Mouse (Mus musculus) forebrain, embryonic 16.5 days (tissue): ENCODE data around the gene Plppr2. TPM values are rescaled to one million over a fixed set of nuclear protein-coding genes. Genes with fewer than 3 reads are reported as not detected.

Experiments
- ATAC-seq: fragments of 200-750 bp; cut with Nextera tagmentation; 2 replicates; pipeline ENCODE4 v1.8.0; 2017; ENCODE audit warnings: mild to moderate bottlenecking, moderate library complexity
- H3K27ac ChIP-seq: fragments of 300-500 bp; sonication (generic); 2 replicates; pipeline ENCODE4 v1.5.1; 2014; ENCODE audit warnings: low read length, control low read depth
- H3K27me3 ChIP-seq: fragments of 300-500 bp; sonication (generic); replicated peaks from 2 replicates; pipeline ENCODE4 v1.6.1; 2014; ENCODE audit warnings: low read length; ENCODE audit not compliant: control insufficient read depth, insufficient read depth
- H3K36me3 ChIP-seq: fragments of 300-500 bp; sonication (generic); 2 replicates; pipeline ENCODE4 v1.6.1; 2014; ENCODE audit not compliant: control insufficient read depth, insufficient read depth
- H3K4me1 ChIP-seq: fragments of 300-500 bp; sonication (generic); replicated peaks from 2 replicates; pipeline ENCODE4 v1.6.1; 2014; ENCODE audit warnings: low read length; ENCODE audit not compliant: control insufficient read depth, insufficient read depth
- H3K4me2 ChIP-seq: fragments of 300-500 bp; sonication (generic); 2 replicates; pipeline ENCODE4 v1.6.1; 2014; ENCODE audit warnings: mild to moderate bottlenecking, low read length, control low read depth
- H3K4me3 ChIP-seq: fragments of 300-500 bp; sonication (generic); replicated peaks from 2 replicates; pipeline ENCODE4 v1.5.1; 2014; ENCODE audit warnings: mild to moderate bottlenecking, low read length, control low read depth
- H3K9ac ChIP-seq: fragments of 300-500 bp; sonication (generic); replicated peaks from 2 replicates; pipeline ENCODE4 v1.6.1; 2014; ENCODE audit warnings: low read depth, low read length, control low read depth
- H3K9me3 ChIP-seq: fragments of 300-500 bp; sonication (generic); 2 replicates; pipeline ENCODE4 v1.6.1; 2016; ENCODE audit warnings: low read length; ENCODE audit not compliant: control insufficient read depth
- WGBS: fragments of 180-500 bp; shearing (Covaris S2); extraction: QIAGEN DNeasy Blood & Tissue Kit; methylation state at CpG from one replicate; pipeline ENCODE4 v1.1.7; 2014; 5-methylcytosine and 5-hydroxymethylcytosine counted together
- polyA plus RNA-seq: library from polyadenylated mRNA; unstranded; fragments of >200 nt; fragmentation: Nextera tagmentation; extraction: Ambion mirVana; gene quantifications from 2 replicates; pipeline ENCODE4 v1.2.1, GENCODE M21; 2015

Gene Plppr2
- polyA plus RNA-seq, 1 experiment from 2014 or later = 89.9 TPM

GRCm38 (mm10) chr9:21918035-21918592, 18.7 kb upstream of the Plppr2 start, which contains the start of gene Rab3d:
Rab3d (minus strand) TSS chr9:21918192.
- WGBS = under 1% methylated on average over 36 of the region's 36 CpGs

DNA sequence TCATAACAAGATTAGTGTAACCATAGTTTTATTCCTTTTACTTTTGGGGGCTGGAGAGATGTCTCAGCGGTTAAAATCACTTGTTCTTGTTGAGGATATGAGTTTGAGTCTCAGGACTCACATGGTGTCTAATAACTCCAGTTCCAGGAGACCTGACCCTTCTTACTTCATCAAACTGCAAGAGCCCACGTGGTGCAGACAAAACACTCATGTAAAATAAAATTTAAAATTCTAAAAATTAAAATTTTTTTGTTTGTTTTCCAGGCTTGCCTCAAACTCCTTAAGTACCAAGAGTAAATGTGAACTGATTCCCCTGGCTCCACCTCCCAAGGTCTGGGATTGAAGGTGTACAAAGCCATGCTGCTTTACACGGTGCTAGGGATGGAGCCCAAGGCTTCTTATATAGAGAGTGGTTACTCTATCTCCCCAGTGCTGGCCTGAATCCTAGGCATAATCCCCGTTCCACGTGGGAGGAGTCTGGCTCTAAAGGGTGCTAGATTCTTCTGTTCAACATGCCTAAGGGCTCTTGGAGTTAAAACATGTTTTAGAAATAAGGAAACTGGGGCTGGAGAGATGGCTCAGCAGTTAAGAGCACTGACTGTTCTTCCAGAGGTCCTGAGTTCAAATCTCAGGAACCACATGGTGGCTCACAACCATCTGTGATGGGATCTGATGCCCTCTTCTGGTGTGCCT, 18.0 kb upstream of the Plppr2 start:
- 19% methylated on average over 5 of the region's 5 CpGs for WGBS
- H3K27me3 ChIP-seq = no peaks in the 10 kb centered on the region
- no peaks in the 10 kb centered on the region for H3K36me3 ChIP-seq
- no peak for ATAC-seq
- peak overlapping the region; percentile 81 for H3K4me2 ChIP-seq
- peaks cover 11% of the 10 kb centered on the region for H3K4me1 ChIP-seq
- H3K4me3 ChIP-seq = peak overlapping the region; percentile 57
- peak overlapping the region; percentile 91; the same call in 1 of the 2 replicates for H3K27ac ChIP-seq
- H3K9me3 ChIP-seq = no peaks in the 10 kb centered on the region
- no peak overlapping the region for H3K9ac ChIP-seq

More at GRCm38 (mm10) chr9:21918035-21918592, 18.7 kb upstream of the Plppr2 start, which contains the start of gene Rab3d:
- Histone ChIP-seq H3K4me3 (peak within 1 kb of the TSS; percentile 57), H3K36me3 (0 out of 2 replicates have a peak, but pooled peaks cover 2% of the 10 kb centered on the region), H3K9ac (peak within 1 kb of the TSS; percentile 79), H3K9me3 (no peaks in the 10 kb centered on the region), H3K27me3 (no peaks in the 10 kb centered on the region), H3K4me1 (peaks cover 11% of the 10 kb centered on the region), H3K4me2 (peak within 1 kb of the TSS; percentile 81), H3K27ac (peak within 1 kb of the TSS; percentile 91)
- ATAC-seq = peak; percentile 90

DNA sequence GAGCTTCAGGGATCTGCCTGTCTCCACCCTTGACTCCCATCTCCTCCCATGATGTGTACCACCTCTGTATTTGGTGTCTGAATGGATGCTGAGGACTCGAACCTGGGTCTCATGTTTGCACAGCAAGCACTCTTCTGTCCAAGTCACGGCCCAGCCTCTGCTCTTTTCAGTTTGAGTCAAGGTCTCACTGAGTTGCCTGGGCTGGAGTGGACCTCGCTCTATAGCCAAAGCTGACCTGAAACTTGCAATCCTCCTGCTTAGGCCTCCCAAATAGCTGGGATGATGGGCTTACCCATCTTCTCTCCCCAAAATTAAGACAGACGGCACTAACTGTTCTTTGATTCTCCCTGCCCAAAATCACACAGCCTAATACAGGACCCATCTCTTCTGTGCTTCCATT, 13.8 kb upstream of the Plppr2 start:
- H3K9ac ChIP-seq = no peak overlapping the region
- 81% methylated on average over 4 of the region's 4 CpGs for WGBS
- no peaks in the 10 kb centered on the region for H3K36me3 ChIP-seq
- no peaks in the 10 kb centered on the region for H3K27me3 ChIP-seq
- H3K4me1 ChIP-seq = peaks cover 17% of the 10 kb centered on the region
- no peak overlapping the region for H3K27ac ChIP-seq
- no peaks in the 10 kb centered on the region for H3K9me3 ChIP-seq
- no peak overlapping the region for H3K4me2 ChIP-seq
- ATAC-seq = no peak
- no peak overlapping the region for H3K4me3 ChIP-seq

DNA sequence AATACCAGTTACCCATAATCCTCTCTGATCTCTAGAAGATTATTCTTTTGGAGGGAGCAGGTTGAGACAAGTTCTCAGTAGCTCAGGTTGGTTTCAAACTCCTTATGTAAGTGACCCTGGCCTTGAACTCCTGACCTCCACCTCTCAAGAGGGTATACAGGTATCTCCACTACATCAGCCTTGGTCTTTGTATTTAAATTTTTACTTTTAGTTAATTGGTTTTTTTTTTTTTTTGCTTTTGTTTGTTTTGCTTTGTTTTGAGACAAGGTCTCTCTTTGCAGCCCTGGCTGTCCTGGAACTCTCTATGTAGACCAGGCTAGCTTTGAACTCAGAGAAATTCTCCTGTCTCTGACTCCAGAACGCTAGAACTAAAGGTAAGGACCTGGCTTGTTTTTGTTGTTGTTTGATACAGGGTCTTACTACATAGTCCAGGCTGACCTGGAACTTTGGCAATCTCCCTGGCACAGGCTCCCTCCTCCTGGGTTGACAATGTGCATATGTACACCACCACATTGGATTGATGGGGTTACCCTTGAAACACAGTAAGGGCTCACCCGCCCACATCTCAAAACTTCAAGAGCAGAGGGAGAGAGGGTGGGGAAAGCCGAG, 13.2 kb upstream of the Plppr2 start:
- Histone ChIP-seq H3K27ac (no peak overlapping the region), H3K36me3 (no peaks in the 10 kb centered on the region), H3K4me1 (peaks cover 14% of the 10 kb centered on the region), H3K9ac (no peak overlapping the region), H3K4me3 (no peak overlapping the region), H3K9me3 (no peaks in the 10 kb centered on the region), H3K4me2 (no peak overlapping the region), H3K27me3 (no peaks in the 10 kb centered on the region)
- 72% methylated on average over 3 of the region's 3 CpGs for WGBS
- ATAC-seq = no peak

GRCm38 (mm10) chr9:21924099-21924493, 12.7 kb upstream of the Plppr2 start:
- Histone ChIP-seq H3K9ac (no peak overlapping the region), H3K4me1 (peaks cover 14% of the 10 kb centered on the region), H3K27me3 (no peaks in the 10 kb centered on the region), H3K4me2 (no peak overlapping the region), H3K9me3 (no peaks in the 10 kb centered on the region), H3K36me3 (no peaks in the 10 kb centered on the region), H3K4me3 (no peak overlapping the region), H3K27ac (no peak overlapping the region)
- ATAC-seq = no peak
- WGBS = 72% methylated on average over 6 of the region's 6 CpGs

- no peaks in the 10 kb centered on the region for H3K27me3 ChIP-seq
- 87% methylated on average over 3 of the region's 3 CpGs for WGBS
- no peak overlapping the region for H3K27ac ChIP-seq
- no peak for ATAC-seq
- H3K4me2 ChIP-seq = no peak overlapping the region
- H3K9me3 ChIP-seq = no peaks in the 10 kb centered on the region
- no peaks in the 10 kb centered on the region for H3K36me3 ChIP-seq
- peaks cover 14% of the 10 kb centered on the region for H3K4me1 ChIP-seq
- H3K4me3 ChIP-seq = no peak overlapping the region
- no peak overlapping the region for H3K9ac ChIP-seq
These were observed 11.8 kb upstream of the Plppr2 start for GRCm38 (mm10) chr9:21925034-21925433.

DNA sequence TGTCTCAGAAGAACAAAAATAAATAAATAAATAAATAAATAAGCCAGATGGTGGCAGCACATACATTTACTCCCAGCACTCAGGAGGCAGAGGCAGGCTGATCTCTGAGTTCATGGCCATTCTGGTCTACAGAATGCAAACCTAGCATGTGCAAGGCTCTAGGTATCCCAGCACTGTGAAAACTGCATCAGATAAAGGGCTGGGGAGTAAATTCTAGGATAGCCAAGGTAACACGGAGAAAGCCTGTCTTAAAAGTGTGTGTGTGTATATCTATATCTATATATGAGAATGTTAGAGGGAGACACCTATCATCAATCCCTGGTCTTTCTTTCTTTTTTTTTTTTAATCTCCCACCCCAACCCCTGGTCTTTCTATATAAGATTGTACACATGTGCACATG, 11.3 kb upstream of the Plppr2 start:
- H3K9ac ChIP-seq = no peak overlapping the region
- peaks cover 14% of the 10 kb centered on the region for H3K4me1 ChIP-seq
- no peaks in the 10 kb centered on the region for H3K36me3 ChIP-seq
- H3K4me3 ChIP-seq = no peak overlapping the region
- WGBS = 100% methylated on average over 1 of the region's 1 CpGs
- H3K9me3 ChIP-seq = no peaks in the 10 kb centered on the region
- no peaks in the 10 kb centered on the region for H3K27me3 ChIP-seq
- no peak overlapping the region for H3K27ac ChIP-seq
- no peak overlapping the region for H3K4me2 ChIP-seq
- no peak for ATAC-seq

- H3K4me2 ChIP-seq = peak overlapping the region; percentile 66
- no peak overlapping the region for H3K9ac ChIP-seq
- 79% methylated on average over 6 of the region's 6 CpGs for WGBS
- H3K27ac ChIP-seq = no peak overlapping the region
- H3K27me3 ChIP-seq = no peaks in the 10 kb centered on the region
- peaks cover 14% of the 10 kb centered on the region for H3K4me1 ChIP-seq
- H3K4me3 ChIP-seq = peak overlapping the region; percentile 58; the same call in 1 of the 2 replicates
- H3K9me3 ChIP-seq = no peaks in the 10 kb centered on the region
- no peaks in the 10 kb centered on the region for H3K36me3 ChIP-seq
- ATAC-seq = no peak
These were observed 10.7 kb upstream of the Plppr2 start for GRCm38 (mm10) chr9:21926155-21926554.

- peaks cover 14% of the 10 kb centered on the region for H3K4me1 ChIP-seq
- peak overlapping the region; percentile 58 for H3K4me3 ChIP-seq
- no peaks in the 10 kb centered on the region for H3K27me3 ChIP-seq
- 0 out of 2 replicates have a peak, but pooled peaks have one; percentile 5 for ATAC-seq
- 5% methylated on average over 6 of the region's 6 CpGs for WGBS
- no peaks in the 10 kb centered on the region for H3K9me3 ChIP-seq
- H3K4me2 ChIP-seq = peak overlapping the region; percentile 66
- H3K36me3 ChIP-seq = no peaks in the 10 kb centered on the region
- peak overlapping the region; percentile 62 for H3K27ac ChIP-seq
- peak overlapping the region; percentile 78 for H3K9ac ChIP-seq
These were observed 10.0 kb upstream of the Plppr2 start for GRCm38 (mm10) chr9:21926784-21927183.
